Mouse (Mus musculus) forebrain, embryonic 12.5 days (tissue): ENCODE measurements around the gene Top1. TPM values are rescaled to one million over a fixed set of nuclear protein-coding genes. Genes with fewer than 3 reads are reported as not detected.

ENCODE experiments used
- ATAC-seq: fragments of 200-750 bp; cut with Nextera tagmentation; 2 replicates; pipeline ENCODE4 v1.8.0; 2017; ENCODE audit warnings: moderate TSS enrichment; ENCODE audit not compliant: low FRiP score
- H3K27ac ChIP-seq: fragments of 300-500 bp; sonication (generic); 2 replicates; pipeline ENCODE4 v1.5.1; 2016; ENCODE audit warnings: mild to moderate bottlenecking
- H3K27me3 ChIP-seq: fragments of 300-500 bp; sonication (generic); 2 replicates; pipeline ENCODE4 v1.6.1; 2016; ENCODE audit warnings: mild to moderate bottlenecking
- H3K36me3 ChIP-seq: fragments of 300-500 bp; sonication (generic); replicated peaks from 2 replicates; pipeline ENCODE4 v1.6.1; 2016; ENCODE audit warnings: mild to moderate bottlenecking
- H3K4me1 ChIP-seq: fragments of 300-500 bp; sonication (generic); 2 replicates; pipeline ENCODE4 v1.6.1; 2016
- H3K4me2 ChIP-seq: fragments of 300-500 bp; sonication (generic); 2 replicates; pipeline ENCODE4 v1.6.1; 2016; ENCODE audit warnings: mild to moderate bottlenecking, moderate library complexity
- H3K4me3 ChIP-seq: fragments of 300-500 bp; sonication (generic); replicated peaks from 2 replicates; pipeline ENCODE4 v1.5.1; 2016; ENCODE audit warnings: mild to moderate bottlenecking
- H3K9ac ChIP-seq: fragments of 300-500 bp; sonication (generic); 2 replicates; pipeline ENCODE4 v1.6.1; 2016; ENCODE audit warnings: mild to moderate bottlenecking
- H3K9me3 ChIP-seq: fragments of 300-500 bp; sonication (generic); 2 replicates; pipeline ENCODE4 v1.6.1; 2016
- WGBS: fragments of 180-500 bp; shearing (Covaris S2); methylation state at CpG from one replicate; pipeline ENCODE4 v1.1.7; 2016; 5-methylcytosine and 5-hydroxymethylcytosine counted together
- polyA plus RNA-seq: library from polyadenylated mRNA; unstranded; fragments of >200 nt; fragmentation: Nextera tagmentation; extraction: Ambion mirVana; gene quantifications from 2 replicates; pipeline ENCODE4 v1.2.1, GENCODE M21; 2016

Top1 gene
- polyA plus RNA-seq, 1 experiment from 2014 or later = 146 TPM

GRCm38 (mm10) chr2:160729436-160729835 is 83.7 kb downstream of the Top1 start:
- H3K36me3 ChIP-seq = peaks cover 22% of the 10 kb centered on the region
- H3K4me1 ChIP-seq = peaks cover 44% of the 10 kb centered on the region
- no peak overlapping the region for H3K9ac ChIP-seq
- H3K4me2 ChIP-seq = no peak overlapping the region
- H3K27ac ChIP-seq = no peak overlapping the region
- H3K27me3 ChIP-seq = peaks cover 8% of the 10 kb centered on the region; the same call in 1 of the 2 replicates
- H3K4me3 ChIP-seq = no peak overlapping the region
- no peak for ATAC-seq
- H3K9me3 ChIP-seq = no peaks in the 10 kb centered on the region
- WGBS = 95% methylated on average over 2 of the region's 2 CpGs

DNA sequence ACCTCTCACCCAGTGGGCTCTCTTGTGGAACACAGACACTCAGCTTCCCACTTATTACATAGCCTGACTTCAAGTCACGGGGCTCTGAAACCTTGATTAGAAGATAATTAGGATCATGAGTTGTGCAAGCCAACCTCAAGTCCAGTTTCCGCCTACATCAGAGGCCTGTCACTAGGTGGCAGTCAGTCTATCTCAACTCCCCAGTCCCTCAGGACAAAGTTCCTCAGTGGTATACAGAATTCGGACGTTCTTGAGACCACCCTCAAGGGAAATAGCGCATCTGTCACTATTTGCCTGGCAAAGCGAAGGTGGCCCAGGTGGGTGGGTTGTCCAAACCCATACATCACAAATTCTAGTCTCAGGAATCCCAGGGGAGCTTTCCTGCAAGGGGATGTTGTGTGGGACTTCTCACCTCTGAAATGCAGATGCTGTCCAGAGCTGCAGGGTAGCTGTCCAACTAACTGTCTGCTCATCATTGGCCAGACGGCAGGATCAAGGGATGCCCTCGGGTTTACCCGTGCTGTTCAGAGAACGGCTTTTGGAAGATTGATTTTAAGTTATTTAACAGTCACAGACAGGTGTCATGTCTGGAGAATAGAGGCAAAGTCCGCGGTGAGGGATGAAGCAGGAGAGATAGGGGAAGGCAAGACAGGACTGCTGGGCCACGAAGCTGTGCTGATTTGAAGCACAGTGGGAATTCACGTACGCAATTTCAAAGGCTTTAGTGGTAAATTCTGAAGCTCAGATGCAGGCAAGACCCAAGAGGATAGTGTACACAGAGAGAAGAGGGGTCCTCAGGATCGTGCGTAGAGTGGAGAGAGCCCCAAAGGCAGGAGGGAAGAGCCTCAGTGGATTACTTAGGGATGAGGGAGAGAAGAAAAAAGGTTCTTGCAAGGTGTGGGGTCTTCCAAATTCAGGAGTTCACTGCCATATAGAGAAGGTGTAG is 84.4 kb downstream of the Top1 start:
- H3K9ac ChIP-seq = peak overlapping the region; percentile 100; the same call in 1 of the 2 replicates
- no peaks in the 10 kb centered on the region for H3K9me3 ChIP-seq
- peaks cover 23% of the 10 kb centered on the region for H3K36me3 ChIP-seq
- H3K4me1 ChIP-seq = peaks cover 51% of the 10 kb centered on the region
- no peak for ATAC-seq
- peak overlapping the region; percentile 93 for H3K4me3 ChIP-seq
- H3K27me3 ChIP-seq = peaks cover 8% of the 10 kb centered on the region; the same call in 1 of the 2 replicates
- 40% methylated on average over 17 of the region's 17 CpGs for WGBS
- peak overlapping the region; percentile 81 for H3K4me2 ChIP-seq
- 0 out of 2 replicates have a peak overlapping the region, but pooled peaks have one; percentile 98 for H3K27ac ChIP-seq

- peak overlapping the region; percentile 98 for H3K27ac ChIP-seq
- 8% methylated on average over 19 of the region's 19 CpGs for WGBS
- H3K4me2 ChIP-seq = peak overlapping the region; percentile 81
- peak overlapping the region; percentile 100 for H3K9ac ChIP-seq
- no peaks in the 10 kb centered on the region for H3K9me3 ChIP-seq
- H3K4me1 ChIP-seq = peaks cover 57% of the 10 kb centered on the region
- ATAC-seq = no peak
- peak overlapping the region; percentile 93 for H3K4me3 ChIP-seq
- H3K36me3 ChIP-seq = peaks cover 23% of the 10 kb centered on the region
- H3K27me3 ChIP-seq = peaks cover 8% of the 10 kb centered on the region; the same call in 1 of the 2 replicates
Measured at GRCm38 (mm10) chr2:160730797-160731116, 85.1 kb downstream of the Top1 start.

DNA sequence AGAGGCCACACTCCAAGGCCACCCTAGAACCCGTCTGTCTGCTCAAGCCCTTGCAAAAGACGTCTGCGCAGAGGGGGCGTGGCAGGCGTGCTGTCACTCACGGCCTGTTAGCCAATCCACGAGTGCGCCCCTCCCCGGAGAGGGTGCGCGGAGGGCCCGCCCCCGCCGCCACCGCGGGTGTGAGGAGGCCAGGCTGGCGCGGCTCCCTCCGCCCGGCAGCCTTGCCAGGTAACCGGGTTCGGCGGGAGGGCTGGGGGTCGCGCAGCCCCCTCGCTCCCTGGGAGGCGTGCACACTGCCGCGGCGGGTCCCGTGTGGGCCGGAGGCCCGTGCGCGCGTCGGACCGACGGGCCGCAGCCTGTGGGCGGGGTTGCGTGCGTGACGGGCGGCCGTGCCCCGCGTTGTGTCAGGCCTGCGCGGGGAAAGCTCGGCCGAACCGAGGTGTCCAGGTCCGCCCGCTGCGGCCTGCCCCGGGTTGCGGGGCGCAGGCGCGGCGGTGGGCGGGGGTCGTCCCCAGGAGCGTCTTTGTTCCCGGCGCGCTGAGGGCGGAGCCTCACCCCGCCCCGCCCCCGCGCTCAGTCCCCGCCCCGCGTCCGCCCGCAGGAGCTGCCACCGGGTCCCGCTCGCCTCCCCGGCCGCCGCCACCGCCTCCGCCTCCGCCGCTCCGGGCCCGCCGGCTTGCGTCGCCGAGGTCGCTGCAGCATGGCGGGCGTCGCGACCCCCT is 85.6 kb downstream of the Top1 start, which contains the start of gene Plcg1:
TSS of gene Plcg1 (plus strand) at position 184 of the 722 bp plus-strand sequence.
- Histone ChIP-seq H3K9ac (peak within 1 kb of the TSS; percentile 100), H3K27me3 (peaks cover 8% of the 10 kb centered on the region; the same call in 1 of the 2 replicates), H3K4me2 (peak within 1 kb of the TSS; percentile 81), H3K4me1 (peaks cover 62% of the 10 kb centered on the region), H3K4me3 (peak within 1 kb of the TSS; percentile 93), H3K27ac (peak within 1 kb of the TSS; percentile 98), H3K9me3 (no peaks in the 10 kb centered on the region), H3K36me3 (peaks cover 27% of the 10 kb centered on the region)
- ATAC-seq = peak; percentile 95
- under 1% methylated on average over 70 of the region's 99 CpGs for WGBS

DNA sequence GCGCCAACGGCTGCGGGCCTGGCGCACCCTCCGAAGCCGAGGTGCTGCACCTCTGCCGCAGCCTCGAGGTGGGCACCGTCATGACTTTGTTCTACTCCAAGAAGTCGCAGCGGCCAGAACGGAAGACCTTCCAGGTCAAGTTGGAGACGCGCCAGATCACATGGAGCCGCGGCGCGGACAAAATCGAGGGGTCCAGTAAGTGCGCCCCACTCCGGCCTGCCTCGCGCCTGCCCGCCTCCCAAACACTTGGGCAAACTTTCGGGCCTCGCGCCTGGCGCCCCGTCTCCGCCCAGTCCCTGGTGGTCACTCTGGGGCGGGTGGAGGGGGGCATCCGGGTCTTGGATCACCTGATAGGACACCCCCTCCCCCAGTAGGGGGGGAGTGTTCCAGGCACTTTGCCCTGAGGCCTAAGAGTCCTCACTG is 86.2 kb downstream of the Top1 start:
- H3K4me1 ChIP-seq = peaks cover 59% of the 10 kb centered on the region
- peak overlapping the region; percentile 100 for H3K9ac ChIP-seq
- peak overlapping the region; percentile 98 for H3K27ac ChIP-seq
- peak; percentile 22 for ATAC-seq
- WGBS = under 1% methylated on average over 32 of the region's 32 CpGs
- H3K27me3 ChIP-seq = peaks cover 8% of the 10 kb centered on the region; the same call in 1 of the 2 replicates
- H3K36me3 ChIP-seq = peaks cover 33% of the 10 kb centered on the region
- peak overlapping the region; percentile 93 for H3K4me3 ChIP-seq
- peak overlapping the region; percentile 81 for H3K4me2 ChIP-seq
- no peaks in the 10 kb centered on the region for H3K9me3 ChIP-seq

GRCm38 (mm10) chr2:160732420-160732995 is 86.8 kb downstream of the Top1 start:
- Histone ChIP-seq H3K27ac (no peak overlapping the region), H3K9me3 (no peaks in the 10 kb centered on the region), H3K9ac (peak overlapping the region; percentile 100), H3K4me3 (peak overlapping the region; percentile 93), H3K4me1 (peaks cover 56% of the 10 kb centered on the region), H3K4me2 (peak overlapping the region; percentile 81), H3K27me3 (peaks cover 8% of the 10 kb centered on the region; the same call in 1 of the 2 replicates), H3K36me3 (peaks cover 37% of the 10 kb centered on the region)
- 55% methylated on average over 9 of the region's 9 CpGs for WGBS
- ATAC-seq = no peak

GRCm38 (mm10) chr2:160733131-160733531 is 87.4 kb downstream of the Top1 start:
- WGBS = 74% methylated on average over 7 of the region's 7 CpGs
- H3K27me3 ChIP-seq = peaks cover 8% of the 10 kb centered on the region; the same call in 1 of the 2 replicates
- H3K4me3 ChIP-seq = peak overlapping the region; percentile 93
- H3K27ac ChIP-seq = no peak overlapping the region
- peaks cover 61% of the 10 kb centered on the region for H3K4me1 ChIP-seq
- peaks cover 38% of the 10 kb centered on the region for H3K36me3 ChIP-seq
- ATAC-seq = no peak
- H3K9me3 ChIP-seq = no peaks in the 10 kb centered on the region
- peak overlapping the region; percentile 81 for H3K4me2 ChIP-seq
- peak overlapping the region; percentile 100 for H3K9ac ChIP-seq

- H3K4me3 ChIP-seq = peak overlapping the region; percentile 93
- H3K9me3 ChIP-seq = no peaks in the 10 kb centered on the region
- peaks cover 73% of the 10 kb centered on the region for H3K4me1 ChIP-seq
- no peak overlapping the region for H3K9ac ChIP-seq
- ATAC-seq = no peak
- peaks cover 8% of the 10 kb centered on the region; the same call in 1 of the 2 replicates for H3K27me3 ChIP-seq
- peaks cover 50% of the 10 kb centered on the region for H3K36me3 ChIP-seq
- 92% methylated on average over 3 of the region's 3 CpGs for WGBS
- 0 out of 2 replicates have a peak overlapping the region, but pooled peaks have one; percentile 81 for H3K4me2 ChIP-seq
- no peak overlapping the region for H3K27ac ChIP-seq
Measured at GRCm38 (mm10) chr2:160734331-160734730, 88.6 kb downstream of the Top1 start.

GRCm38 (mm10) chr2:160735706-160736310 is 90.1 kb downstream of the Top1 start:
- no peaks in the 10 kb centered on the region for H3K9me3 ChIP-seq
- no peak overlapping the region for H3K4me3 ChIP-seq
- peaks cover 57% of the 10 kb centered on the region for H3K36me3 ChIP-seq
- H3K9ac ChIP-seq = no peak overlapping the region
- H3K4me2 ChIP-seq = no peak overlapping the region
- no peak overlapping the region for H3K27ac ChIP-seq
- H3K27me3 ChIP-seq = no peaks in the 10 kb centered on the region
- H3K4me1 ChIP-seq = peaks cover 78% of the 10 kb centered on the region
- 96% methylated on average over 5 of the region's 5 CpGs for WGBS
- no peak for ATAC-seq

DNA sequence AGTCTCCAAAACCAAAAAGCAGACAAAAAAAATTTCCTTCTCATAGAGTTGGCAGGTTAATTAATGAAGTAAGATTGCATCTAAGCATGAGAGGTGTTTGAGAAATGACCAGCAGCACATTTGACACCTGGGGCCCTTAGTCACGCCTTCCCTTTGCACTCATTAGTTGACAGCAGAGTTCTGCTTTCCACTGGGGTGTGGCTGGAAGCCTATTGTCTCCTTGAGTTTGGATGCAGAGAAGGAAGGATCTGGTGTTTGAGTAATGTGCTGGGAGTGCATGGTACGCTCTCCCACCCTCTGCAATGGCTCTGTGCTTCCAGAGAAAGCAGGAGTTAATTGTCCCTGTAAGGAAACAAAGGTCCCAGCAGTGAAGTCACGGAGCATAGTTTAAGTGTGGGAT is 90.8 kb downstream of the Top1 start:
- Histone ChIP-seq H3K4me3 (no peak overlapping the region), H3K27ac (no peak overlapping the region), H3K9me3 (no peaks in the 10 kb centered on the region), H3K4me2 (no peak overlapping the region), H3K36me3 (peaks cover 57% of the 10 kb centered on the region), H3K4me1 (peaks cover 83% of the 10 kb centered on the region), H3K27me3 (no peaks in the 10 kb centered on the region), H3K9ac (no peak overlapping the region)
- WGBS = 91% methylated on average over 3 of the region's 3 CpGs
- ATAC-seq = no peak

DNA sequence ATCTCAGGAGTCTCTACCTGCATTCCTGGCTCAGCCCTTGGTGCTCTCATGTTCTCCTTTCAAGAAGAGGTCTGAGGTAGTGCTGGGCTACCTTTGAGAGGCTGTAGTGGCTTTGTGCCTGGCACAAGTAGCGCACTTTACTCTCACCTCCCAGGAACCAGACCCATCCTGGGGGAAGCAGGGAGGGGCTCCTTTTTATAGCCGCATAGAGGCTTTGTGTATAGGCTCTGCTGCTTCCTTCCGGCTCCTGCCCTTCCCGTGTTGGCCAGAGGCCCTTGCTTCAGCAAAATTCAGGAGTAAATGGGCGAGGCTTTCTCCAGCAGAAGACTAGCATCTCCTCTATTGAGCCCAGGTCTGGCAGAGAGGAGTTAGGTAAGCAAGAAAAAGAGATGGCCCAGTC is 92.7 kb downstream of the Top1 start:
- Histone ChIP-seq H3K27ac (no peak overlapping the region), H3K9me3 (no peaks in the 10 kb centered on the region), H3K9ac (no peak overlapping the region), H3K4me3 (no peak overlapping the region), H3K4me2 (no peak overlapping the region), H3K36me3 (peaks cover 61% of the 10 kb centered on the region), H3K27me3 (no peaks in the 10 kb centered on the region), H3K4me1 (peaks cover 71% of the 10 kb centered on the region)
- WGBS = 79% methylated on average over 5 of the region's 5 CpGs
- ATAC-seq = no peak
